Mouse (Mus musculus) urinary bladder, adult 2 months (tissue): ENCODE results near the gene Tmem19. TPM values are rescaled to one million over a fixed set of nuclear protein-coding genes. Genes with fewer than 3 reads are reported as not detected.

Experiments used
- DNase-seq: peaks from one replicate; pipeline ENCODE4 v3.0.0; 2022; ENCODE audit warnings: low spot score
- polyA plus RNA-seq: library from polyadenylated mRNA; depleted of rRNA; stranded (reverse); fragments of >200 nt; gene quantifications from 2 replicates; pipeline ENCODE4 v1.2.3, GENCODE M21; 2012; rRNA removed

Gene Tmem19
- polyA plus RNA-seq: 18.8 and 19.4 TPM in 2 replicates

GRCm38 (mm10) chr10:115361840-115362622, at the start of gene Tmem19:
Tmem19 (minus strand) TSS chr10:115362501.
- peak; percentile 97 for DNase-seq

GRCm38 (mm10) chr10:115406393-115406792, 44.1 kb upstream of the Tmem19 start:
- DNase-seq: peak; percentile 21

- DNase-seq: no peak
Measured at GRCm38 (mm10) chr10:115391896-115392295, 29.6 kb upstream of the Tmem19 start.

- no peak for DNase-seq
Measured at GRCm38 (mm10) chr10:115391076-115391475, 28.8 kb upstream of the Tmem19 start.

- no peak for DNase-seq
Measured at GRCm38 (mm10) chr10:115387891-115388290, 25.6 kb upstream of the Tmem19 start.

- peak; percentile 88 for DNase-seq
Measured at GRCm38 (mm10) chr10:115385018-115386002, 23.0 kb upstream of the Tmem19 start.

- peak; percentile 65 for DNase-seq
Measured at GRCm38 (mm10) chr10:115384221-115385017, 22.1 kb upstream of the Tmem19 start, which contains the start of the genes Thap2 and Zfc3h1. Thap2 (minus strand) TSS chr10:115384443. Zfc3h1 (plus strand) TSS chr10:115384959.

GRCm38 (mm10) chr10:115383644-115384220, 21.4 kb upstream of the Tmem19 start:
- no peak for DNase-seq

GRCm38 (mm10) chr10:115382846-115383643, 20.7 kb upstream of the Tmem19 start:
- DNase-seq: no peak

GRCm38 (mm10) chr10:115381506-115382084, 19.3 kb upstream of the Tmem19 start:
- no peak for DNase-seq

GRCm38 (mm10) chr10:115363151-115363550, 850 bp upstream of the Tmem19 start:
- no peak for DNase-seq

GRCm38 (mm10) chr10:115362623-115362964, 293 bp upstream of the Tmem19 start:
- DNase-seq: no peak

- DNase-seq: no peak
Measured at GRCm38 (mm10) chr10:115359066-115359465, 3.2 kb downstream of the Tmem19 start.

GRCm38 (mm10) chr10:115358216-115358919, 3.9 kb downstream of the Tmem19 start:
- no peak for DNase-seq

- DNase-seq: no peak
Measured at GRCm38 (mm10) chr10:115356106-115356505, 6.2 kb downstream of the Tmem19 start.

- DNase-seq: no peak
Measured at GRCm38 (mm10) chr10:115355016-115355415, 7.3 kb downstream of the Tmem19 start.

- no peak for DNase-seq
Measured at GRCm38 (mm10) chr10:115354553-115354952, 7.7 kb downstream of the Tmem19 start.

GRCm38 (mm10) chr10:115350810-115351397, 11.4 kb downstream of the Tmem19 start:
- no peak for DNase-seq

GRCm38 (mm10) chr10:115349509-115349908, 12.8 kb downstream of the Tmem19 start:
- no peak for DNase-seq
